Mouse (Mus musculus): ENCODE data around the gene Brap.
"Not testable (repeated sequence)": the region's sequence is repeated elsewhere in the genome, so short reads cannot be mapped to it uniquely, and the experiment has no call there.

Brap gene

DNA sequence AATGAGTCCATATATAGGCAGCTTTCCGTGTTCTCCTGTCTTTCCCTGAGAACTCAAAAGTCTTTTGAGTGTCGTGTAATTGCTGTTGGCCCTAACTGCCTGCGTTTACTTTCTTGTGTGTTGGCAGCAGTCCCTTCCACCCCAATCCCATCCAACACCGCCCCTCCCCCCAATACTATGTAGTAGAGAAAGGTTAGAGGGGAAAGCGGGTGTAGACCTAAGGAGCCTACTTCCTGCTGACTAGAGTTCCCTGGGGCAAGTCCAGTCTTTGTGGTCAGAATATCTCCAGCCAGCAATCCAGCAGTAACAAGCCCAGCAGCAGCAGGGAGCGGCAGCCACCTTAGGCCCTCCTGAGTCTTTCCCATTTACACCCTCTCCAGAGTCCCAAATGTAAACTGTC is 8.0 kb downstream of the Brap start:
- no peak for DNase-seq (ENCODE audit: low read depth, low spot score)

GRCm38 (mm10) chr5:121670412-121670811 is 10.0 kb downstream of the Brap start:
- no peak for DNase-seq (ENCODE audit: low read depth, low spot score)

- DNase-seq (ENCODE audit: low read depth, low spot score), result no peak
Observed at GRCm38 (mm10) chr5:121682250-121682649, 21.9 kb downstream of the Brap start.

GRCm38 (mm10) chr5:121685495-121685894 is 25.1 kb downstream of the Brap start:
- DNase-seq (ENCODE audit: low read depth, low spot score), result no peak

DNA sequence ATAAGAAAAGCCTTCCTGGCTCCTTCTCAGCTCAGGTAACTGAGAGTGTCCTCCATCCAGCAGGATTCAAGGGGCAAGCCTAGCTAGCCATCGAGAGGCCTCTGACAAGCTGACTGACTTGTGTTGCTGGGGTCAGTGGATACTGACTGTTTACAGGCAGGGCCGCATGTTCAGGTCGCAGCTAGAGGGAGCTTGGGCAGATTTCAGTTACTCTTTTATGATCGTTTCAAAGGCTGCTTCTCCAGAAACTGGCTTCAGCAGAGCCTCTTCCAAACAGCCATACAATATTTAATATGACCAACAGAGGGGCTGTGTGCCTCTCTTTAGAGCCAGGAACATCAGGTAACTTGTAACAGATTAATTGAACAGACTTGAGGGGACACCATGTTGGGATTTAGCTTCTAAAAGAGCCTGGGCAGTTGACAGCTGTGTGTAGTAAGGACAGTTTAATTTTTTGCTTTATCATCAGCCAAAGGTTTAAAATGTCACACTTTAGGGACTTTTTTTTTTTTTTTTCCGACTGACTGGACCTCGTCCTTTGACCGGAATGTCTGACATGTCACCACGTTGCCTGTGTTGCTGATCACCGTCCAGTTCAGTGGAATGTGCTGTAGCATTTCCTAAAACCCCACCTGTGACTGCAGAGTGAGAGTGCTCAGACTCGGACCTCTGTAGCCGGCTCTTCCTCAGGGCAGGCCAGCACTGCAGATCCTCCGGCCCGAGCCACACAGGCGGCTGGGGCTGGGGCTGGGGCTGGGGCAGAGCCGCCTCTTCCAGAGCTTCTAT is 25.9 kb downstream of the Brap start:
- no peak for DNase-seq (ENCODE audit: low read depth, low spot score)

DNA sequence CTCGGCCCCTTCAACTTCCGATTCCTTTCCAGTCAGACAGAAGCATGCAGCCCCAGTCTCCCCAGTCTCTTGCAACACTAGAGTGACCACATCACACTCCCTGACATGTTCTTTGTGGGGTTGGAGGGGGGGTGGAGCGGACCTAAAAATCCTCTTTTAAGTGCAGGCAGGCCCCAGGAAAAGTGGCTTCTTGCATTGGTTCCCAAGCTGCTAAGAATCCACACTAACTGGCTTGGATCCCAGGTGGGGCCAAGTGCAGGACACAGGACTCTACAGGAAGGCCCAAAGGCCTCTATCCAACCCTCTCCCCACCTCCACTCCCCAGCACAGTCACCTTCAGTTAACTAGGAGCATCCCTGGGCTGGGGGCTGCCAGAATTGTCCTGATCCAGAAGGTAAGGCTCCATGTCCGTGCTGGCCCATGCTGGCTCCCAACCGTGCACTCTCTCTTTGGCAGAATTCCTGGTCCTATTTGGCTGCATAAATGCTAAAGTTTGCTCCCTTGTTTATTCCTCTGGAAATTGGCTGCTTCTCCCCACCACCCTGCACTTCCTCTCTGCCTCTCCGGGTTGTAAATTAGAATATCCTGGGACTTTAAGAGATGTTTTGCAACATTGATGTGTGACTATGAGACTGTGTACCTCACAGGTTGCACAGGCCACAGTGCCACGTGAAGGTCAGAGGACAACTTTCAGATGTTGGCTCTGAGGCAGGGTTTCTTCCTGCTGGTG is 30.3 kb downstream of the Brap start:
- no peak for DNase-seq (ENCODE audit: low read depth, low spot score)

DNA sequence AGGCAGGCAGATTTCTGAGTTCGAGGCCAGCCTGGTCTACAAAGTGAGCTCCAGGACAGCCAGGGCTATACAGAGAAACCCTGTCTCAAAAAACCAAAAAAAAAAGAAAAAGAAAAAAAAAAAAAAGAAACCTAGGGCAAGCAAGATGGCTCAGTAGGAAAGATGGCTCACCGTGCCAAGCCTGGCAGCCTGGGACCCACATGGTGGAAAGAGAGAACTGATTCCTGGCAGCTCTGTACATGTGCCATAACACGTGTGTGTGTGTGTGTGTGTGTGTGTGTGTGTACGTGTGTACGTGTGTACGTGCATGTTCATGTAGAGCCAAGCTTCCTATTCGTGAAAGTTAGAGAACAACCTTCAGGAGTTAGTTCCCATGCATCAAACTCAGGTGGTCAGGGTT is 31.1 kb downstream of the Brap start:
- not testable (repeated sequence) for DNase-seq (ENCODE audit: low read depth, low spot score)

- DNase-seq (ENCODE audit: low read depth, low spot score), result no peak
Observed at GRCm38 (mm10) chr5:121692897-121693296, 32.5 kb downstream of the Brap start.

- no peak for DNase-seq (ENCODE audit: low read depth, low spot score)
Observed at GRCm38 (mm10) chr5:121696761-121697160, 36.4 kb downstream of the Brap start.

DNA sequence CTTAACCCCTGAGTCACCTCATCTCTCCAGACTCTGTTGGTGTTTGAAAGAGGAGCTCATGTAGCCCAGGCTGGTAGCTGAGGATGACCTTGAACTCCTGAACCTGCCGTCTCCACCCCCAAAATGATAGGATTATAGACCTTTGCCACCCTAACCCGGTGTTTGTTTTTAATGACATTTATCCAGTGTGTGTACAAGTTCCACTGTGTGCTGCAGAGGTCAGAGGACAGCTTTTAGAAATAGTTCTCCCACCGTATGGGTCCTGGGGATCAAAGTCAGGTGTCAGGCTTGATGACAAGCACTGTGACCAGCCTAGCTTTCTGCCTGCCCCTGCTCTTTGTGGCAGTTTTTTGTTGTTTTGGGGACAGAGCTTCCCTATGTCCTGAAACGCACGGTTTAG is 39.5 kb downstream of the Brap start:
- no peak for DNase-seq (ENCODE audit: low read depth, low spot score)

DNA sequence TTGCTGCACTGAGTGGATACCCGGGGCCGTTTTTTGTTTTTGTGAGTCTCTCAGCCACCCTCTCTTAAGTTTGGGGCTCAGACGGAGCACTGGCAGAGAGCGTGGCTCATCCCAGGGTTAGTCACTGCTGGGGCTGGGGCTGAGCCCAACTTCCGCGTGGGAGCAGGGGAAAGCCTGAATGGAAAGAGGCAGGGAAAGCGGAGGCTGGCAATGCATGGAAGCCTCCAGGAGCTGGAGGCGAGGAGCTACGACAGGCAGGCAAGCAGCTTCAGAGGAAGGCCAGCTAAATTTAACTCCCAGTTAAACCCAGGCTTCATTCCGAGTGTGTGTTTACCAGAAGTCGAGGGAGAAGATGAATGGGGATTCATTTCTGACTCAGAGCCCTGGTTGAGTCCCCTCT is 40.1 kb downstream of the Brap start:
- DNase-seq (ENCODE audit: low read depth, low spot score), result no peak

DNA sequence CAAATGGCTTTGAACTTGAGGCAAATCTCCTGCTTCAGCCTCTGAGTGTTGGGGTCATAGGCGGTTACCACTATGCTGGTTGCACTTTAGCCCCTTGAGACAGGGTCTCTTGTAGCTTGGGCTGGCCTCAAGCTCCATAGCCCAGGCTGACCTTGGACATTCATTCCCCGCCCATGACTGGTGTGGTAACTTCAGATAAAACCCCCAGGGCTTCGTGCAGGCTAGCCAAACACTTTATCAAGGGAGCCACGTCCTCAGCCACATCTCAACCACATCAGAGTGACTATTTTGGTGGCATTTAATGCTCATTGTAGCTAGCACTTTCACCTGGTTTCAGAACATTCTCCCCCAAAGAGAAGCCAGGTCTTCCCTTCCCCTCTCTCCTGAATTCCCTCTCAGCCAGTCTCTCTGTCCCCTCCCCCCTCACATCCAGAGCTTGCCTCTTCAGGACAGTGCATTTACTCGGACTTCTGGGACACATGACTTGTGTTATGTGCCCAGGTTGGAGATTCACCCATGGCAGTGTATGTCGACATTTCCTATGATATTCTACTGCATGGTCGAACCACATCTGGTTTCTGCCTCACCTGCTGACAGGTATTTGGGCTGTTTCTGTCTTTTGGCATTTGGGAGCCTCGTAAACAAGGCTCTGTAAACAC is 40.9 kb downstream of the Brap start:
- DNase-seq (ENCODE audit: low read depth, low spot score), result no peak

GRCm38 (mm10) chr5:121703341-121703740 is 43.0 kb downstream of the Brap start:
- DNase-seq (ENCODE audit: low read depth, low spot score), result no peak

GRCm38 (mm10) chr5:121704512-121705248 is 44.3 kb downstream of the Brap start:
- no peak for DNase-seq (ENCODE audit: low read depth, low spot score)

GRCm38 (mm10) chr5:121710402-121710801 is 50.0 kb downstream of the Brap start:
- no peak for DNase-seq (ENCODE audit: low read depth, low spot score)

DNA sequence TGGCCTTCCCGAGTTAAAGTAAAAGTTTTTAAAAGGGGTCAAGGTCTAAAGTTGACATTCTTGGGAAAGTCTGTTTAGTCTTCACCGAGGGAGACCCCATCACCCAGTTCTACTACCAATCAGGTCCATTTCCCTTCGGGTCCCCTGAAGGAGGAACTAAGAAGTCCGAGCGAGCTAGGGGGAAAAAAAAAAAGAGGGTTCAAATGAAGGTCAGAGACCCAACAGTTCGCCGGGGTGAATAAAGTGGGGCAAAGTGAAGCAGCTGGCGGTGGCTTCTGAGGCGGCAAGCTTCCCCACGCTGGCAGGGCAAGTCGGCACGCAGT is 50.4 kb downstream of the Brap start:
- no peak for DNase-seq (ENCODE audit: low read depth, low spot score)

GRCm38 (mm10) chr5:121711174-121711927 is 51.0 kb downstream of the Brap start, which contains the start of gene Atxn2:
TSS of gene Atxn2 (plus strand) at chr5:121711337.
- peak; percentile 61 for DNase-seq (ENCODE audit: low read depth, low spot score)

GRCm38 (mm10) chr5:121711928-121712231 is 51.5 kb downstream of the Brap start:
- DNase-seq (ENCODE audit: low read depth, low spot score), result no peak

DNA sequence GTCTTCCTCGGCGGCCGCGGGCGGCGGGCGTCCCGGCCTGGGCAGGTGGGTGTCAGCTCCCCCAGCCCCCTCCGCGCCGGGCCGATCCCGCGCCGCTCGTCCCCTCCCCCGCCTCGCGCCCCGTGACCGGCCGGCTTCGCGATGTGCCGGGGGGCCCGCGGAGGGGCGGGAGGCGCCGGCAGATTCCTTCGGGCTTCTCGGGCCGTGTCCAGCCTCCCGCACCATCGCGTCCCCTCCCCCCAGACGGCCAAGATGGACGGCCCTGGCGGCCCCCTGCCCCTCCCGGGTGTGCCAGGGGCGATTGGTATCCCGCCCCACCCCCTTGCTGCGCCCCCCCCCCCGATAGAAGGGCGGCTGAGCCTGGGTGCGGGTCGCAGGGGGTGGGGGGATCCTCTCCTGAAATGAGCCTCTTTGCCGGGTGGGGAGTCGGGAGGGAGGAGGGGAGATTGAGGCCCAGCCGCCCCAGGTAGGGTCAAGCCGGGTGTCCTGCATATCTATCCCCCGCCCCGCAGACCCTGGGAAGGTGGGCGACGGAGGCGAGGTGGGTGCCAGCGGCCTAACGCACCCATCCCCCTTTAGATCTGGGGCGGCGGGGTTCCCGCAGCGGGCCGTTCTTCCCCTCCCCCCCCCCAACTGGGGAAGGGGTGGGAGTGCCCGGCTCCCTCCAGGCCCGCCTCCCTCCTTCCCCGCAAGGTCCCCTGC is 52.0 kb downstream of the Brap start:
- no peak for DNase-seq (ENCODE audit: low read depth, low spot score)

- no peak for DNase-seq (ENCODE audit: low read depth, low spot score)
Observed at GRCm38 (mm10) chr5:121712934-121713538, 52.7 kb downstream of the Brap start.

All from brain, embryonic 18.5 days (tissue).